15 mouse cellular contexts compared by ENCODE assay signal in genomic region chr2:158167496-158168205, GRCm38 (mm10). TPM values are rescaled to one million over a fixed set of nuclear protein-coding genes. Genes with fewer than 3 reads are reported as not detected.
DNase-seq lines count a peak whose midpoint lies in the region; ATAC-seq and TF ChIP-seq lines count a peak whose summit lies in the region.
"Had no signal": no experiment of that assay in that cellular context is flagged by ENCODE, and none has a peak within 500 bp of the region (broad histone marks: within the 10 kb centered on the region; RNA-seq: fewer than 3 reads in every experiment).

No protein-coding gene starts in this region.

- no peak overlapping the region for H3K4me2 ChIP-seq in limb, embryonic 14.5 days (replicated peaks; ENCODE audit: low read depth, low read length, severe bottlenecking)
- H3K4me2 ChIP-seq: embryonic facial prominence, embryonic 12.5 days; forebrain, embryonic 15.5 days; intestine, embryonic 15.5 days had no signal

- ATAC-seq in limb, embryonic 14.5 days (ENCODE audit: low FRiP score, low read depth): no peak
- peak; percentile 31 for ATAC-seq in common myeloid progenitor, adult 5-6 weeks (replicated peaks; ENCODE audit: low read depth, poor library complexity, severe bottlenecking)
- ATAC-seq: forebrain, embryonic 15.5 days had no signal

- H3K4me3 ChIP-seq in limb, embryonic 14.5 days (replicated peaks; ENCODE audit: low read length): no peak overlapping the region
- H3K4me3 ChIP-seq in limb, embryonic 10.5 days: no peak overlapping the region
- no peak overlapping the region for H3K4me3 ChIP-seq in cerebellum, adult 2 months (replicated peaks; ENCODE audit: insufficient read depth, low read depth, low read length)
- H3K4me3 ChIP-seq: embryonic facial prominence, embryonic 12.5 days; forebrain, embryonic 15.5 days; intestine, embryonic 15.5 days; left cerebral cortex, adult 2 months; liver, embryonic 12.5 days had no signal

- no peaks in the 10 kb centered on the region for H3K27me3 ChIP-seq in limb, embryonic 14.5 days (ENCODE audit: control insufficient read depth, insufficient read depth, low read length)
- H3K27me3 ChIP-seq in limb, embryonic 10.5 days (ENCODE audit: low read depth, poor library complexity, severe bottlenecking): no peaks in the 10 kb centered on the region
- H3K27me3 ChIP-seq in cerebellum, adult 2 months (ENCODE audit: control insufficient read depth, insufficient read depth, low read length): no peaks in the 10 kb centered on the region
- H3K27me3 ChIP-seq: embryonic facial prominence, embryonic 12.5 days; forebrain, embryonic 15.5 days; intestine, embryonic 15.5 days had no signal

- WGBS in limb, embryonic 14.5 days: 57% methylated on average over 9 of the region's 9 CpGs
- WGBS in limb, embryonic 10.5 days: 85% methylated on average over 9 of the region's 9 CpGs
- 57% methylated on average over 9 of the region's 9 CpGs for WGBS in cerebellum, adult 2 months

- no peaks in the 10 kb centered on the region for H3K36me3 ChIP-seq in limb, embryonic 14.5 days (ENCODE audit: control insufficient read depth, insufficient read depth, low read length)
- H3K36me3 ChIP-seq in limb, embryonic 10.5 days: no peaks in the 10 kb centered on the region
- H3K36me3 ChIP-seq: embryonic facial prominence, embryonic 12.5 days; forebrain, embryonic 15.5 days; intestine, embryonic 15.5 days; liver, embryonic 12.5 days had no signal

- no peak overlapping the region for H3K27ac ChIP-seq in limb, embryonic 14.5 days (replicated peaks; ENCODE audit: low read depth, low read length)
- H3K27ac ChIP-seq in limb, embryonic 10.5 days: no peak overlapping the region
- no peak overlapping the region for H3K27ac ChIP-seq in cerebellum, adult 2 months (ENCODE audit: insufficient read depth, low read length)
- H3K27ac ChIP-seq: embryonic facial prominence, embryonic 12.5 days; forebrain, embryonic 15.5 days; intestine, embryonic 15.5 days; left cerebral cortex, adult 2 months; liver, embryonic 12.5 days had no signal

- TF ChIP-seq CTCF in cerebellum, adult 2 months (IDR thresholded peaks at IDR 0.05; ENCODE audit: borderline replicate concordance, insufficient read depth, low read depth, low read length): no peak

- no peak for TF ChIP-seq POLR2A in limb, embryonic 14.5 days (IDR thresholded peaks at IDR 0.05; ENCODE audit: borderline replicate concordance, extremely low read depth, insufficient read depth, insufficient read length)
- TF ChIP-seq POLR2A in cerebellum, adult 2 months (IDR thresholded peaks at IDR 0.05; ENCODE audit: borderline replicate concordance, insufficient read depth, low read length): no peak

- H3K4me1 ChIP-seq in limb, embryonic 14.5 days (ENCODE audit: control insufficient read depth, insufficient read depth, low read length): 0 out of 2 replicates have a peak, but pooled peaks cover 2% of the 10 kb centered on the region
- 0 out of 2 replicates have a peak, but pooled peaks cover 4% of the 10 kb centered on the region for H3K4me1 ChIP-seq in limb, embryonic 10.5 days
- no peaks in the 10 kb centered on the region for H3K4me1 ChIP-seq in cerebellum, adult 2 months (ENCODE audit: control insufficient read depth, insufficient read depth, low read length)
- H3K4me1 ChIP-seq: forebrain, embryonic 15.5 days had no signal

- H3K9me3 ChIP-seq in limb, embryonic 14.5 days (ENCODE audit: control insufficient read depth, low read length): no peaks in the 10 kb centered on the region
- H3K9me3 ChIP-seq in limb, embryonic 10.5 days (replicated peaks): no peaks in the 10 kb centered on the region
- H3K9me3 ChIP-seq: embryonic facial prominence, embryonic 12.5 days; forebrain, embryonic 15.5 days; intestine, embryonic 15.5 days; liver, embryonic 12.5 days had no signal

- DNase-seq in adrenal gland, postnatal 10 days: peak; percentile 32
- DNase-seq in adrenal gland, adult 18-20 months (ENCODE audit: low spot score in 2 of 2): no peak
- peak; percentile 13 for DNase-seq in limb, embryonic 14.5 days (ENCODE audit: low spot score)
- DNase-seq in limb, embryonic 10.5 days (ENCODE audit: low spot score): no peak
- DNase-seq in 3T3-L1 (ENCODE audit: low read depth, low spot score): peak; percentile 98
- no peak for DNase-seq in cerebellum, adult 2 months
- DNase-seq in embryo, embryonic 10.5 days (ENCODE audit: low spot score): no peak
- DNase-seq: cerebellum, adult 8-10 months; kidney, postnatal 4 days had no signal

- H3K9ac ChIP-seq in limb, embryonic 14.5 days (ENCODE audit: low read depth, low read length, severe bottlenecking): no peak overlapping the region
- H3K9ac ChIP-seq: embryonic facial prominence, embryonic 12.5 days; forebrain, embryonic 15.5 days; intestine, embryonic 15.5 days; liver, embryonic 12.5 days had no signal

RNA-seq across cellular contexts. Expression of gene Tgm2, which starts 21.4 kb away (rescaled TPM):
- 10 to 100 TPM; 77.2 to 80.0 TPM for total RNA-seq in adrenal gland, postnatal 10 days (2021)
- total RNA-seq in adrenal gland, adult 18-20 months (2021): 10 to 100 TPM; 60.5 to 90.5 TPM
- 12.1 and 14.8 TPM in 2 replicates for polyA plus RNA-seq in limb, embryonic 14.5 days (2012; rRNA removed)
- 6.7 and 6.9 TPM in 2 replicates for polyA plus RNA-seq in limb, embryonic 14.5 days (2014; fragmentation: Nextera tagmentation; extraction: Ambion mirVana)
- 3.7 and 5.5 TPM in 2 replicates for polyA plus RNA-seq in limb, embryonic 10.5 days (2016; fragmentation: Nextera tagmentation; extraction: Ambion mirVana)
- 3.8 and 5.4 TPM in 2 replicates for total RNA-seq in common myeloid progenitor, adult 5-6 weeks (2017)
- polyA plus RNA-seq in cerebellum, adult 2 months (2012; rRNA removed): 7.8 TPM in 2 replicates

Comparison
In these comparisons a context has a peak if more than half of its experiments do, and no peak if none do; other contexts are left out.
1. DNase-seq: peak in adrenal gland, postnatal 10 days (single experiment), limb, embryonic 14.5 days (single experiment) and 3T3-L1 (single experiment); none in adrenal gland, adult 18-20 months (0 of 2), limb, embryonic 10.5 days (single experiment), cerebellum, adult 2 months (0 of 2) and embryo, embryonic 10.5 days (single experiment).